Mouse (Mus musculus) stomach, postnatal 0 days (tissue): Measurements from ENCODE around the gene Impdh2. TPM values are rescaled to one million over a fixed set of nuclear protein-coding genes. Genes with fewer than 3 reads are reported as not detected.

Source experiments
- ATAC-seq: fragments of 200-750 bp; cut with Nextera tagmentation; 2 replicates; pipeline ENCODE4 v1.8.0; 2017; ENCODE audit not compliant: low FRiP score, low TSS enrichment
- DNase-seq: peaks from one replicate; pipeline ENCODE4 v3.0.0-alpha.2; 2016; ENCODE audit warnings: low spot score
- H3K27ac ChIP-seq: fragments of 300-500 bp; sonication (generic); replicated peaks from 2 replicates; pipeline ENCODE4 v1.5.1; 2014; ENCODE audit warnings: mild to moderate bottlenecking, control low read depth
- H3K27me3 ChIP-seq: fragments of 300-500 bp; sonication (generic); 2 replicates; pipeline ENCODE4 v1.6.1; 2014; ENCODE audit warnings: low read length; ENCODE audit not compliant: control insufficient read depth, insufficient read depth
- H3K36me3 ChIP-seq: fragments of 300-500 bp; sonication (generic); 2 replicates; pipeline ENCODE4 v1.6.1; 2014; ENCODE audit warnings: low read length, mixed read lengths; ENCODE audit not compliant: control insufficient read depth, insufficient read depth
- H3K4me1 ChIP-seq: fragments of 300-500 bp; sonication (generic); replicated peaks from 2 replicates; pipeline ENCODE4 v1.6.1; 2014; ENCODE audit warnings: antibody characterized with exemption; ENCODE audit not compliant: control insufficient read depth, insufficient read depth
- H3K4me2 ChIP-seq: fragments of 300-500 bp; sonication (generic); replicated peaks from 2 replicates; pipeline ENCODE4 v1.6.1; 2014; ENCODE audit warnings: low read depth, mild to moderate bottlenecking, control low read depth, moderate library complexity
- H3K4me3 ChIP-seq: fragments of 300-500 bp; sonication (generic); 2 replicates; pipeline ENCODE4 v1.5.1; 2014; ENCODE audit warnings: low read depth, low read length, control low read depth
- H3K9ac ChIP-seq: fragments of 300-500 bp; sonication (generic); 2 replicates; pipeline ENCODE4 v1.6.1; 2014; ENCODE audit warnings: mild to moderate bottlenecking, low read length, control low read depth, mixed read lengths
- H3K9me3 ChIP-seq: fragments of 300-500 bp; sonication (generic); 2 replicates; pipeline ENCODE4 v1.6.1; 2016; ENCODE audit warnings: low read length; ENCODE audit not compliant: control insufficient read depth
- CTCF ChIP-seq: IDR thresholded peaks from 2 replicates; pipeline ENCODE4 v1.5.1; 2016; ENCODE audit warnings: antibody characterized with exemption, low read depth, mild to moderate bottlenecking, moderate library complexity
- EP300 ChIP-seq: optimal IDR thresholded peaks from 2 replicates; pipeline ENCODE3; 2016; ENCODE audit warnings: antibody characterized with exemption
- WGBS: fragments of 180-500 bp; shearing (Covaris S2); extraction: QIAGEN DNeasy Blood & Tissue Kit; methylation state at CpG from one replicate; pipeline ENCODE4 v1.1.7; 2014; 5-methylcytosine and 5-hydroxymethylcytosine counted together
- polyA plus RNA-seq: library from polyadenylated mRNA; unstranded; fragments of >200 nt; fragmentation: Nextera tagmentation; extraction: Ambion mirVana; gene quantifications from 2 replicates; pipeline ENCODE4 v1.2.1, GENCODE M21; 2015

Gene Impdh2
- polyA plus RNA-seq, 1 experiment from 2014 or later, result 70.6 TPM

- Histone ChIP-seq H3K27me3 (no peaks in the 10 kb centered on the region), H3K4me1 (peaks cover 3% of the 10 kb centered on the region), H3K4me3 (no peak overlapping the region), H3K4me2 (no peak overlapping the region), H3K36me3 (peaks cover 21% of the 10 kb centered on the region), H3K9me3 (no peaks in the 10 kb centered on the region), H3K27ac (no peak overlapping the region), H3K9ac (no peak overlapping the region)
- DNase-seq (no peak), ATAC-seq (no peak)
- TF ChIP-seq EP300 (no peak), CTCF (no peak)
- 92% methylated on average over 16 of the region's 16 CpGs for WGBS
Observed at GRCm38 (mm10) chr9:108571401-108571973, 11.4 kb downstream of the Impdh2 start.

DNA sequence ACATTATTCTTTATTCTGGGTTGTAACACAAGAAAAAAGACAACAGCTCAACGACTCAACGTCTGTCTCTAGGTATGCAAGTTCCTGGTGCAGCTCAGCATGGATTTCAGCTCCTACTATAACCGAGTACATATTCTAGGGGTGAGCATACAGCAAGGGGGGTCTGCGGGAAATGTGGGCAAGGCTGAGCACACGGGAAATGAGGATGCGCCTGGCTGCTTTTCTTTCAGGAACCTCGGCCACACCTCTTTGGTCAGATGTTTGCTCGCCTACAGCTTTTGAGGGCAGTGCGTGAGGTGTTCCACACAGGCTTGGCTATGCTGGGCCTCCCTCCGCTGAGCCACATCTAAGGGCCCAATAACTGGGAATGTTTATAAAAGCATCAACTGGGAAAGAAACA lies 12.2 kb downstream of the Impdh2 start:
- DNase-seq (no peak), ATAC-seq (no peak)
- Histone ChIP-seq H3K4me1 (peaks cover 3% of the 10 kb centered on the region), H3K4me3 (no peak overlapping the region), H3K9me3 (no peaks in the 10 kb centered on the region), H3K27ac (no peak overlapping the region), H3K36me3 (peaks cover 21% of the 10 kb centered on the region), H3K9ac (no peak overlapping the region), H3K4me2 (no peak overlapping the region), H3K27me3 (no peaks in the 10 kb centered on the region)
- TF ChIP-seq EP300 (no peak), CTCF (no peak)
- 69% methylated on average over 10 of the region's 10 CpGs for WGBS

DNA sequence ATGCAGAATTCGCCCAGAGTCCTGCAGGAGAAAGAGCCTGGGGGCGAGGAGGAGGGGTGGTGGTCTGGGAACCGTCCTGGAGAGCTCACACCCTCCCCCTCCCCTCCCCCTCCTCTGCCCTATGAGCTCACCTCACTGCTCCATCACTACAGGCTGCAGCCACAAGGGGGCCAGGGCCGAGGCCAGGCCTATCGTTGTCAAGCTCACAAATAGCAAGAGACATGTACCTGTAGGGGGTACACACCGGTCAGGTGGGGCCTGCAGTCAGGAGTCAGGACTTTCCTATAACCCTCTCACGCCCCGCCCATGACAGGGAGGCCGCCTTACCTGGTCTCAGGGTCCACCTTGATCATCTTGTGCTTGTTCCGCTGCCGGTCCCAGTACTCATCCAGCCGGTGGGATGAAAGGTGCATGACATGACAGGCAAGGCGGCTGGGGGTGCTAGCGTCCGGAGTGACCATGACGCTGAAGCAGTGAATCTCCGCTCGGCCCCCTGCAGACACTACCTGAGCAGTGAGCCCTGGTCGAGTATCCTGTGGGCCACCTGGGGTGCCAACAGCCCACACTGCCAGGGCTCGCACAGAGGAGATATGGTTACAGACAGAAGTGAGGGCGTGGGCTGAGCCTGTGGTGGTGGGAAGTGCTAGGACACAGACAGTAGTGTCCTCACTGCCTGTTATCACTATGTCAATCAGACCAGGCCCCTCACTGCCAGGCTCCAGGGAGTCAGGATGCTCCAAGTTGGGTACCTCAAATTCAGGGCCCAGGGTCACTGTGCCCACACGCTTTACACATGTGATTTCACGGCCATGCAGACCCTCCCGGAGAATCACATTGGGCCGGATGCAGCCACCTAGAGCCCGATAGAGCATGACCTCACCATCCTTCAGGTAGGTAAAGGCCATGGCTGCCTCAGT lies 13.9 kb downstream of the Impdh2 start:
- DNase-seq (peak; percentile 85), ATAC-seq (0 out of 2 replicates have a peak, but pooled peaks have one; percentile 10)
- Histone ChIP-seq H3K4me1 (0 out of 2 replicates have a peak, but pooled peaks cover 2% of the 10 kb centered on the region), H3K9me3 (no peaks in the 10 kb centered on the region), H3K4me2 (no peak overlapping the region), H3K36me3 (peaks cover 21% of the 10 kb centered on the region), H3K9ac (no peak overlapping the region), H3K4me3 (no peak overlapping the region), H3K27me3 (no peaks in the 10 kb centered on the region), H3K27ac (no peak overlapping the region)
- WGBS, result 58% methylated on average over 26 of the region's 26 CpGs
- TF ChIP-seq CTCF (peak; percentile 80), EP300 (no peak)

GRCm38 (mm10) chr9:108574921-108575320 lies 14.8 kb downstream of the Impdh2 start:
- Histone ChIP-seq H3K9ac (no peak overlapping the region), H3K4me3 (no peak overlapping the region), H3K9me3 (no peaks in the 10 kb centered on the region), H3K4me2 (no peak overlapping the region), H3K4me1 (0 out of 2 replicates have a peak, but pooled peaks cover 2% of the 10 kb centered on the region), H3K27ac (no peak overlapping the region), H3K27me3 (no peaks in the 10 kb centered on the region), H3K36me3 (peaks cover 21% of the 10 kb centered on the region)
- TF ChIP-seq EP300 (no peak), CTCF (no peak)
- 93% methylated on average over 12 of the region's 12 CpGs for WGBS
- ATAC-seq, result no peak
- DNase-seq, result no peak

GRCm38 (mm10) chr9:108575321-108576297 lies 15.5 kb downstream of the Impdh2 start:
- peaks cover 21% of the 10 kb centered on the region for H3K36me3 ChIP-seq
- H3K4me3 ChIP-seq, result no peak overlapping the region
- H3K27me3 ChIP-seq, result no peaks in the 10 kb centered on the region
- no peak overlapping the region for H3K27ac ChIP-seq
- WGBS, result 73% methylated on average over 37 of the region's 37 CpGs
- no peak overlapping the region for H3K9ac ChIP-seq
- ATAC-seq, result no peak
- H3K4me1 ChIP-seq, result 0 out of 2 replicates have a peak, but pooled peaks cover 2% of the 10 kb centered on the region
- DNase-seq, result no peak
- TF ChIP-seq EP300 (no peak), CTCF (no peak)
- no peaks in the 10 kb centered on the region for H3K9me3 ChIP-seq
- H3K4me2 ChIP-seq, result no peak overlapping the region
